Mouse (Mus musculus): ENCODE results near the gene Gm26938. TPM values are rescaled to one million over a fixed set of nuclear protein-coding genes. Genes with fewer than 3 reads are reported as not detected.

Gm26938 gene
- polyA plus RNA-seq, 1 experiment from 2014 or later, result not detected

DNA sequence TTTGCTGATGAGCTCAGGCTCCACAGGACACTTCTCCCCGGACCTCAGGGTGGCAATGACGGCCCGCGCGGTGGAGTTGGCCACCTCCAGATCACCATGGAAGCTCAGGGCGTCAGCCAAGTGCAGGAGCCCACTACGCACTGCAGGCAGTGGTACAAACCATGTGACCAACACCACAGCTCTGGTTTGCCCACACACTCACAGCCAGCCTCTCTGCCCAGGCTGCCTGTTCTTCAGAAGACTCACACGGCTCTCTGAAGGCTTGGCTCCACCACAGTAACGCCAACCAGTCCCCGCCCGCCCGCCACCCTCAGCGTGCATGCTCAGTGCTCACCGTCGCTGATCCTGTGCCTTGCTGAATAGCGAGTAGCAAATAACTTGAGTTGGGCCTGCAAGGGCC, 68.1 kb downstream of the Gm26938 start:
- DNase-seq, result no peak
- Histone ChIP-seq H3K9me3 (replicated peaks) (no peaks in the 10 kb centered on the region), H3K27ac (no peak overlapping the region), H3K4me3 (replicated peaks) (no peak overlapping the region), H3K4me2 (no peak overlapping the region), H3K4me1 (replicated peaks) (peaks cover 11% of the 10 kb centered on the region), H3K36me3 (peaks cover 97% of the 10 kb centered on the region), H3K27me3 (no peaks in the 10 kb centered on the region), H3K9ac (no peak overlapping the region)
- ATAC-seq (ENCODE audit: low read depth), result no peak
- 85% methylated on average over 16 of the region's 16 CpGs for WGBS (ENCODE audit: insufficient replicate concordance)

Small RNA genes lying within 50 kb of the gene (microRNA-seq; reads per million reads assigned to microRNA genes)
- not detected for gene Mir7037

Other genes with a start within 250 kb of the Gm26938 start
- 9.8 and 12.1 TPM in 2 replicates for gene Micall2, start 90.1 kb downstream of the Gm26938 start, polyA plus RNA-seq (2015; fragmentation: Nextera tagmentation; extraction: Ambion mirVana)
- gene Ints1, start 50.7 kb downstream of the Gm26938 start, polyA plus RNA-seq (2015; fragmentation: Nextera tagmentation; extraction: Ambion mirVana), result 12.7 and 13.8 TPM in 2 replicates
- gene Mafk, start 34.9 kb downstream of the Gm26938 start, polyA plus RNA-seq (2015; fragmentation: Nextera tagmentation; extraction: Ambion mirVana), result 41.6 and 44.9 TPM in 2 replicates
- 0.68 and 0.89 TPM in 2 replicates for gene Tmem184a, start 6.5 kb downstream of the Gm26938 start, polyA plus RNA-seq (2015; fragmentation: Nextera tagmentation; extraction: Ambion mirVana)
- gene Psmg3, start 478 bp upstream of the Gm26938 start, polyA plus RNA-seq (2015; fragmentation: Nextera tagmentation; extraction: Ambion mirVana), result 68.7 and 70.5 TPM in 2 replicates
- 0.03 and 0.06 TPM in 2 replicates for gene Elfn1, start 81.5 kb upstream of the Gm26938 start, polyA plus RNA-seq (2015; fragmentation: Nextera tagmentation; extraction: Ambion mirVana)

Measured in liver, embryonic 13.5 days (tissue).